Mouse (Mus musculus): Measurements from ENCODE around the gene Krt36.

The Krt36 gene

GRCm38 (mm10) chr11:100105576-100106122 lies at the start of gene Krt36:
TSS of gene Krt36 (minus strand) at chr11:100105626.
- DNase-seq (ENCODE audit: low spot score), result no peak

- no peak for DNase-seq (ENCODE audit: low spot score)
Observed at GRCm38 (mm10) chr11:100148615-100149330, 43.3 kb upstream of the Krt36 start, which contains the start of gene Krt19. TSS of gene Krt19 (minus strand) at chr11:100148665.

DNA sequence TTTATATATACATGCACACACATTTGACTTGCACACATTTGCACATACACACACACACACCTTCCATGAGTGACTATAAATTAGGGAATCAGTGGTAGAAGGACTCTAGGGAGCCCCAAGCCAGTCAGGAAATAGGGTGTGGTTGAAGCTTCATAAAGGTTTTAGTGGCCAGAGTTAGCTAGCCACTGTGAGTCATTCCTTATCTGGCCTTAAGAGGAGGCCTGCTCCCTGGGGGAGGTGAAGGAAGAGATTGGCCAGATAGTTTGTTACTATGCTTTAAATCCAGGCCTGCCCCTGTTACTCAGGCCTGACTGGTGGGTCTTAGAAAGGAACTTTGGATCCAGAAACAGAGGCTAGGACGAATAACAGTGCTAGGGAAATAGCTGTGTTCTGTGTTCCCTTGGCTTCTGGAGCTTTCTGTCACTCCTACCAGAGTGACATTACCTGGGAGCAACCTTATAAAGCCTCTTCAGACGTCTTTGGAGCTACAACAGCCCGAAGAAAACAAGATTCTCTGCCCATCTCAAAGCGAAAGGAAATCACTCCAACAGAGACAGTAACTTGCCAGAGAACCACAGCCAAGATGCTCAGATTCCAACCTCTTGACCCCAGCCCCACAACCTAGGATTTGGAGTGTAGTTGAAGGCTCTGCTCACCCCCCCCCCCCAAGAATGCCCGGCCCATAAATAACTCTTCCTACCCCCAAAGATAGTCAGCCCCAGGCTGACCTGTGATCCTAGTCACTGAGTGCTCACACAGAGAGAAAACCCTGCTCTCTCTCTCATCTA lies 42.3 kb upstream of the Krt36 start:
- DNase-seq (ENCODE audit: low spot score), result no peak

DNA sequence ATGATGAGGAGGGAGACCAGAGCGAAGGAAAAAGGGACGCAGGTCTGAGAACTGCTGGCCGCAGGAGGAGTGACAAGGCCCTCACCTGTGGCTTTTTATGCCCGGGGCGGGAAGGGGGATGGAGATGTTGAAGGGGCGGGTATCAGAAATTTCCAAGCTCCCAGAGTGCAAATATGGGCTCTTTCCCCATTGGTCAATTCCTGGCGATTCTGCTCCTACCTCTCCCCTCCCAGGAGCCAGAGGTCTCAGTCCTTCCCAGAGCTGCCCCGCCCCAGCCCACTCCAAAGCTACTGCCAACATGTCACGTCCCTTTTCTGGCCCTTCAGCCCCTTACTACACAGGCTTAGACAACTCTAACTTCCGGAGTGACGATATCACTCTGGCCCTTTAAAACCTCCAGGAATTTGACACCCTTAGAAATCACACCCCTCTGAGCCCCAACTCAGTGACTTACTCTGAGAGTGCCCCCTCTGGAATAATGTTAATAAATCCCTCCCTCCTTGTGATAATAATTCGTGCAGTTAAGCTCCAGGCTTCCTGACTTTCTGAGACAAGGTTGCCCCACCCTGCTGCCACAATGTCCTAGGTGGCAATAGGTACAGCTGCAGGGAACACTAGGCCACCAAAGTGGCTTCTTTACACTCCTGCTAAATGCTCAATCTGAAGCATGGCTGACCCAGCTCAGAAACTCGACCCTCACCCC lies 40.6 kb upstream of the Krt36 start:
- DNase-seq (ENCODE audit: low spot score), result peak; percentile 25

DNA sequence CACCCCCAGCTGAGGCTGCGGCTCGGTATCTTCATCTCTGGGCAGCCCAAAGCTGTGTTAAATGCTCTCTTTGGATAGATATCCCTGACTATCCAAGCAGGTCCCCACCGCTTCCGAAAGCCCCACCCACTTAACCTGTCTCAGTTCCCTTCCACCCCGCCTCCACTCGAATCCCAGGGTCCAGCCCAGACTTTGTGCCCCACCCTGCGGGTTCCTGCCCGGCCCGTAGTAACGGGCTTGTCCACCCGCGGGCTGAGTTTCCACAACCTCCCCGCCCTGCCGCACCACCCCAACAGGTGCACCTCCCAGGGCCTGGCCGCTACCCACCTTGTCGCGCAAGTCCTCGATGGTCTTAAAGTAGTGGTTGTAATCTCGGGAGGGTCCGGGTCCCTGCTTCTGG lies 39.7 kb upstream of the Krt36 start:
- DNase-seq (ENCODE audit: low spot score), result no peak

DNA sequence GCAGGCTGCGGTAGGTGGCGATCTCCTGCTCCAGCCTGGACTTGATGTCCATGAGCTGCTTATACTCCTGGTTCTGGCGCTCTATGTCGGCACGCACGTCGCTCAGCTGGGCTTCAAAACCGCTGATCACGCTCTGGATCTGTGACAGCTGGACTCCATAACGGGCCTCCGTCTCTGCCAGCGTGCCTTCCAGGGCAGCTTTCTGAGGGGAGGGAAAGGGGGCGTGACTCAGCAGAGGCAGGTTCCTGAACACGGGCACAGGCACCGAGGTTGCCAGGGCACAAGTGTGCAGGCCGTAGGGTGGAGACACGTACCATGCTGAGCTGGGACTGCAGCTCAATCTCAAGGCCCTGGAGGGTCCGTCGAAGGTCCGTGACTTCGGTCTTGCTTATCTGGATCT lies 35.5 kb upstream of the Krt36 start:
- no peak for DNase-seq (ENCODE audit: low spot score)

- DNase-seq (ENCODE audit: low spot score), result no peak
Observed at GRCm38 (mm10) chr11:100139391-100139790, 34.0 kb upstream of the Krt36 start.

DNA sequence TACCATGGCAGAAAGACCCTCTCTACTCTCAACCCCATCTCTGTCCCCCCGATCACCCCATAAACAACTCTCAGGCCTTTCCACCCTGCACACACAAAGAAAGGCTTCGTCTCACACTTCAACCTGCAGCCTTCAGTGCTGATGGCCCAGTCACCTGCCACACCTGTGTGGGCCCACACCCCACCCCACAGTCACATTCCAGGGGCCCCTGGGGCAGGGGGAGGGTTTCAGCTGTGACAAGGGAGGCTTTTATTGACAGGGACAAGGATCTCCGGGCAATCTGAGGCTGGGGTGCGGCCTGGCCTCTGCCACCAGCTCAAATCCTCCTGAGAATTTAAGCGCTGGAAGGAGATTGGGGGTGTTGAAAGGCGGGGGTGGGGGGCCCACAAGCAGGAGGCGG lies 33.4 kb upstream of the Krt36 start:
- DNase-seq (ENCODE audit: low spot score), result no peak

DNA sequence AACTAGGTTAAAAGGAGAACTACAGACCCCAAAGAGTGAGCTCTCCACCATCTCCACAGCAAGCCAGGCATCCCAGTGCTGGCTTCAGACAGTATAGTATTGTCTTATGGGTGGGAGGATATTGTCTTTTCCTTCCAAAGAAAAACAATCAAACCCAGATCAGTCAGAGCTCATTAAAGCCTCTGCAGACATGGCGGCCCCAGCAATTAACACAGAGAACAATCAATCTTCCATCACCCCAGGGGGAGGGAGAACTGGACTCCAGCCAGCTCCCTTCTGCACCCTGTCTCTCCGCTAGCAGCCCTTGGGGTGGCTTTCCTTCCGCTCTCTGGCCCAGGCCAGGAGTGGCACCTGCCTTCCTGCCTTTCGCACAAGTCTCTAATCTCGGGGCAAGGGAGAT lies 32.3 kb upstream of the Krt36 start:
- peak; percentile 60 for DNase-seq (ENCODE audit: low spot score)

DNA sequence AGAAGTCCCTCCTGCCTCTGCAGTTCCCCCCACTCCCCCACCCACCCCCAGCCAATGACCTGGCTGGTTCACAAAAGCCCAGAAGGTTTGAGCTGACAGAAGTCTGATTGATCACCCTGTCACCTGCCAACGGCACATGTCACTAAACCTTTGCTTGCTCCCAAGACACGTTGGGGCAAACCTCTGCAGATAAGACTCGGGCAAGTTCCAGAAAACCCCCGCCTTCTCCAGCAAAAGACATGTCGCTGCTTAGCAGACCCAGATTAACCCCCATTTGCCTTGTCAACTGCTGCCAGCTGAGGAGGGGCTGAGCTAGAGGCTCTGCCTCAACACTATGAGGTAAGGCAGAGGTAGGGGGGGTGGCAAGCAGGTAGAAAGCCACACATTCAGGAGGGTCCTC lies 31.1 kb upstream of the Krt36 start:
- no peak for DNase-seq (ENCODE audit: low spot score)

- DNase-seq (ENCODE audit: low spot score), result no peak
Observed at GRCm38 (mm10) chr11:100135731-100136130, 30.3 kb upstream of the Krt36 start, which contains the start of gene Krt15. TSS of gene Krt15 (minus strand) at chr11:100135928.

GRCm38 (mm10) chr11:100124901-100125300 lies 19.5 kb upstream of the Krt36 start:
- DNase-seq (ENCODE audit: low spot score), result no peak

DNA sequence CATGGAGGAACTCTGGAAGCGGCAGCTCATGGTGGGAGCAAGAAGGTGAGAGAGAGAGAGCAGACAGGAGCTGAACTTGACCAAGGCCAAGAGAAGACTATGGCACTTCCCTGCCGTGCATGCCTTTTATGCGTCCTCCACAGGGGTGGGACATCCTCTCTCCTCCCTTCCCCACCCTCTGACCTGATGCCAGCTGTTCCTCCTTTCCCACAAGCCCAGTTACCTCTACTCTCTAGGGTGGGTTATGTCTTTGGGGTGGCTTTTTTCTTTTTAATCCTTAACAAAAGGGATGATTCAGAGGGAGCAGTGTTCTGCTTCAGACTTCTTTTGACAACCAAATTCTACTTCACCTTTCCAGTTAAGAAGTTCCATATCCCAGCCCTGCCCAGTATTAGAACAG lies 16.0 kb upstream of the Krt36 start, which contains the start of gene Krt13:
Krt13 (minus strand) TSS at position 101 of the 400 bp plus-strand sequence.
- DNase-seq (ENCODE audit: low spot score), result no peak

- DNase-seq (ENCODE audit: low spot score), result no peak
Observed at GRCm38 (mm10) chr11:100120331-100120730, 14.9 kb upstream of the Krt36 start.

- no peak for DNase-seq (ENCODE audit: low spot score)
Observed at GRCm38 (mm10) chr11:100113742-100114029, 8.3 kb upstream of the Krt36 start.

DNA sequence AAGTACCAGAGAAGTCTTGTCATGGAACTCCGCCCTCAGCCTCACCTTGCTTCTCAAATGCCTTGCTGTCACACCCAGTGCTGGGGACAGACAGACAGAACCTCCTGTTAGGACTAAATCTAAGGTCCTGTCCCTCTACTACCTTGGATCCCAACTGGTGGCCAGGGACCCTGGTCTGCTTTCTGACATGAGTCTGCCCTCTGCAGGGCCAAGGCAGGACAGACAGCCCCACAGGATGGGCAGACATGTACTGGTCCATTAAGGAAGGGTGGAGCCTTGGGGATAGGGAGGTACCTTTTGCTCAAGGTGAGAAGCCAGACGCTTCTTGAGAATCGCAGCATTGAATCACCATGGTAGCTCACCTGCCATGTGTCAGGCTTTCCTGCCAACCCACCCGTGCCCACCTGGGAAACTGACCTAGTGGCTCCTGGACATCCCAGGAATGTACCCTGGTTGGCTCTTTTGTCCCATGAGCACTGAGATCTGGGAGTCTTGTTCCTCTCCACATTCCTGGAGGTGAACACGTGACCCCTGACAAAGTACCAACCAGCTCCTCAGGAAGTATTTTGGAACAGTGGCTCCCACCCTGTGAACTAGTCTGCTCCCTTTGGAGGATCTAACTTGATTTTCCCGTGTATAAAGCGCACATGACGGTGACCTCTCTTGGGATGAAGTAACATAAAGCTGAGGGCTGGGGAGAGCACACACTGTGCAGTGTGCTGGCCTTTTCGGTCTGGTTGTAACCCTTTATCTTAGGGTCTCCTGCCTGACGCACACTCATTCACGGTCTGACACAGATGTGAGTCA lies 7.7 kb upstream of the Krt36 start:
- DNase-seq (ENCODE audit: low spot score), result no peak

- DNase-seq (ENCODE audit: low spot score), result peak; percentile 11
Observed at GRCm38 (mm10) chr11:100102693-100103429, 2.6 kb downstream of the Krt36 start.

GRCm38 (mm10) chr11:100100391-100100790 lies 5.0 kb downstream of the Krt36 start:
- DNase-seq (ENCODE audit: low spot score), result no peak

DNA sequence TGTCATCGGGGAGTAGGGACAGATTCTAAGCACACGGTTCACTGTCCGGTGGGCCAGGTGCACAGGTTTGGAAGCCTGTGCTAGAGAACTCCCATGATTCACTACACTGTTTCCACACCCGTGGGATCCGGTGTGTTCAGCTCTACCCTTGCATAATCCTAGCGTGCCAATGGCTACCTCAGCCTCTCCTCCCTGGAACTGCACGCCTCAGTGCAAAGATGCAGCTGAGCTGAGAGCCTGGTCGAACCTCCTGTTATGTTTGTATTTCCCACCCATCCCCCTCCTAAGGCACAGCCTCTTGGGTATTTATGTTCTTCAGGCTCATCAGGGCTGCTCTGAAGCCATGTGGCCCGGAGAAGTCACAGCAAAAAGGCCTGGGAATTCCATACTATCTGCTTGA lies 7.6 kb downstream of the Krt36 start:
- DNase-seq (ENCODE audit: low spot score), result peak; percentile 6

DNA sequence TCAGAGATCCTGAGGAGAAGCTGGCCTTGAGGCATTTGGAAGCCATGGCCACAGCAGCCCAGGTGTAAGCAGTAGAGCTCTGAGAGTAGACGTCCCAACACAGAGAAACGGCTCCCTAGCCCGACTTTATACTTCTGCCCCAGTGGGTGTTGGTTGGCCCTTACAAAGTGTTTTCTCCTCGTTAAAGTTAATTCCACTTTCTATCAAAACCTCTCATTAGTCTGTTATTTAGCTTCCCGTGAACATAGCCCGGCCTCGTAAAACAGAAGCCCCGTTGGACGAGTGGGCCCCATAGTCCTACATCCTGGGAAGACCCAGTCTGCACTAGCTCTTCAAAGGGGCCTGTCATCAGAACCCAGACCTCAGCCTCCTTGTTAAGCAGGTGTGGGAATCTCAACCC lies 9.3 kb downstream of the Krt36 start, which contains the start of gene Krt35:
Krt35 (minus strand) TSS at position 101 of the 400 bp plus-strand sequence.
- no peak for DNase-seq (ENCODE audit: low spot score)

All from retina, embryonic 14.5 days (tissue).